Mouse (Mus musculus) forelimb bud, embryonic 11.5 days (tissue): ENCODE measurements around the gene Ficd.

Experiments
- DNase-seq: peaks from one replicate; pipeline ENCODE4 v3.0.0-alpha.2; 2012; ENCODE audit warnings: low read depth, low spot score

The Ficd gene

GRCm38 (mm10) chr5:113735345-113736112 lies at the start of gene Ficd:
TSS of gene Ficd (plus strand) at chr5:113735803.
- peak; percentile 97 for DNase-seq

- DNase-seq = no peak
Observed at GRCm38 (mm10) chr5:113687514-113687913, 48.1 kb upstream of the Ficd start.

DNA sequence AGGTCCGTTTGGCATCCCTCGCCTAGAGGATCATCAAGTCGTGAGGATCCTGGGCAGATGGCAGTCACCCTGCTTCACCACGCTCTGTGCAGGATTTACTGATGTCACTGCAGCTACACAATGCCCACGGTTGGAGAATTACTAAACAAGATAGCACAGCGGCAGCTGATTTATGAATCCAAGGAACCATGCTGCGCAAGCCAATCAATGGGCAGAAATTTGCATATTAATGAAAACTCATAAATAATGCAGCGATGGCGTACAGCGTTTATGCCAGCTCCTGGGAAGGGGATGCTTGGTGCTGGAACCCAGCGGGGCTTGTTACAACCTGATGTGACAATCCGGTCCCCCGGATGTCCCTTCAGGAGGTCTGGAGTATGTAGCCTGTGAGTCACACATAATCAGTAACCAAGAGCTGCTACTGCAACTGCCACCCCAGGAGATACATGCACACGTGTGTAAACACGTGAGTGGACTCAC lies 45.5 kb upstream of the Ficd start:
- no peak for DNase-seq

GRCm38 (mm10) chr5:113690866-113691265 lies 44.7 kb upstream of the Ficd start:
- no peak for DNase-seq

- no peak for DNase-seq
Observed at GRCm38 (mm10) chr5:113693196-113693755, 42.3 kb upstream of the Ficd start.

DNA sequence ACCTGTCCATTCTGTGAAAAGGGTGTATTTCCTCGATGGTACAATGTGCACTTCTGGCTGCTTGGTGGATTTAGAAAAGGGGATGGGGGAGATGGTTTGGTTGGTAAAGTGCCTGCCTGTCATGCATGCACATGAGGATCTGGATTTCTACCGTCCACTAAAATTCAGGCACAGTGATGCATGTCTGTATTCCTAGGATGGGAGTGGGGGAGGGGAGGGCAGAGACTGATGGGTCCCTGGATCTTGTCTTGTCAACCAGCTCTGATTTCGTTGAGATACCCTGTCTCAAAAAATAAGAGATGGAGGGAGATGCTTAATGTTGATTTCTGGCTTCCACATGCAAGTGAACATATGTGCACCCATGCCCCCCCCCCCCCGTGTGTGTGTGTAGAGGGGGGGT lies 41.6 kb upstream of the Ficd start:
- no peak for DNase-seq

- peak; percentile 87 for DNase-seq
Observed at GRCm38 (mm10) chr5:113694415-113694814, 41.2 kb upstream of the Ficd start.

- DNase-seq = no peak
Observed at GRCm38 (mm10) chr5:113700388-113701023, 35.1 kb upstream of the Ficd start.

DNA sequence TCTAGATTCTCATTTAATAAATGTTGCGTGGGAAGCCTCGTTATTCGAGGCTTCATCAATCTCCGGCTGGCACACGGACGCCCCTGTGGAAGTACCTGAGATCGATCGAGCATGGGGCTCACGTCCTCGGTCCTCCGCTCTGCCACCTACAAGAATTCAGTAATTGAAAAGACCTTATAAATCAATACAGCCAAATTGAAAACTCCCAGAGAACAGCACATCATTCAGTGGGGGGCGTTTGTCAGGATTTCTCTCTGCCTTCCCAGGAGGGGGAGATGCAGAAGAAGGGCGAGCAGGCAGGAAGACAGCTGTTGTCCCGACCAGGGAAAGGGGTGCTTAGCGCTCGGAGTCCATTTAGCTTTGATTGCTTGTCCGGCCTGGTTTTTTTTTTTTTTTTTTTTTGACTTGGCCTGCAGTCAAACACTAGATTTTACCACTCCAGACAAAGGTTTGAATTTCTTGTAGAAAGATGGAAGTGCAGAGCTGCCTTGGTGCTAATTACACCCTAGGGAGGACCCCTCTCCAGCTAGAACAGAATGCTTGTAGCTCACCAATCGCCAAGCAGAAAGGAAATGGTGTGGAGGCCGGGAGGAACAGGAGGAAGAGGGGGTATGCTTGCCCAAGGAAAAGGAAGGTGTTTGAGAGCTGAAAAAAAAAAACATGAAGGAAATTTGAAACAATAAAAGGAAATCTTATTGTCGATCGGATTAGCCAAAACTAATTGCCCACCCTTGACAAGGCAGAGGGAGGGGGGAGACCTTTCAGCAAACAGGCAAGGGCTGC lies 31.6 kb upstream of the Ficd start:
- no peak for DNase-seq

DNA sequence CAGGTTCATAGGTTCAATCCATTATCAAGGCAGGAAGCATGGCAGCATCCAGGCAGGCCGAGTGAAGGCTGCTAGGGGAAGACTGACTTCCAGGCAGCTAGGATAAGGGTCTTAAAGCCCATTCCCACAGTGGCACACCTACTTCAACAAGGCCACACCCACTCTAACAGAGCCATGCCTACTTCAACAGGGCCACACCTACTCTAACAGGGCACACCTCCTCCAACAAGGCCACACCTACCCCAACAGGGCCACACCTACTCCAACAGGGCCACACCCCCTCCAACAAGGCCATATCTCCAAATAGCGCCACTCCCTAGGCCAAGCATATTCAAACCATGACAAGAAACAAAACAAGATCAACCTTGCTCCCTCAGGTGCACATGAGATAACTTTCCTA lies 22.7 kb upstream of the Ficd start:
- DNase-seq = no peak

DNA sequence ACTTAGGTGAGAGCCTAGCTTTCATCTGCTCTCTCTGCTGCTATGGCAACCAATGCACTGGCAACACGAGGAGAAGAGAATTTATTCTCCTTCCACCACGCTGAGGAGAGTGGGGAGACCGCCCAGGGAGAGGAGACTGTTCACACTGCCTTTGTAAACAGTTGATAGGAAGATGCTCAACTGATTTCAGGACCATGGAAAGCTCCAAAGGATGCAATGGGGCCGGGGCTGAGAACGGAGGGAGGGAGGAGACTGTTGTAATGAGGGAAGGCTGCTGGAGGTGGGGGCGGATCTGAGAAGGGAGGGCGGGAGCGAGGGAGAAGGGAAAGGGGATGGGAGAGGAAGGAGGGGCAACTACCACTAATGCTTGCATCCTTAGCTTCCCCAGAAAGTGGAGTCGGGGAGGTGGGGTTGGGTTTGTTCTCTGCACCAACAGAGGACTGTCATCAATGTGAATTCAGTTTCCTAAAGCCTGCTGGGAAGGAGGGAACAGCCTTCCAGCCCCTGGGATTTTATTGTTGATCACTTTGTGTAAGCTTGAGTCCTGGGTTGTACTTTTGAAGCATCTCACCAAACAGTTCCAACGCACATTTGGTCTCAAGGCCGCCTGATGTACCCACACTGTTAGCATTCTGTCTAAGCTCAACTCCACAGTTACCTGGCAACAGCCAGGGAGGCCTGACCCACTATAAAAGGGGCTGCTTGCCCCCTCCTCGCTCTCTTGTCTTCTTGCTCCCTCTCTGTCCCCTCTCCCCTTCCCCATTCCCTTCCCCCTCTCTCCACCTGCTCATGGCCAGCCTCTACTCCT lies 18.8 kb upstream of the Ficd start:
- DNase-seq = peak; percentile 92

DNA sequence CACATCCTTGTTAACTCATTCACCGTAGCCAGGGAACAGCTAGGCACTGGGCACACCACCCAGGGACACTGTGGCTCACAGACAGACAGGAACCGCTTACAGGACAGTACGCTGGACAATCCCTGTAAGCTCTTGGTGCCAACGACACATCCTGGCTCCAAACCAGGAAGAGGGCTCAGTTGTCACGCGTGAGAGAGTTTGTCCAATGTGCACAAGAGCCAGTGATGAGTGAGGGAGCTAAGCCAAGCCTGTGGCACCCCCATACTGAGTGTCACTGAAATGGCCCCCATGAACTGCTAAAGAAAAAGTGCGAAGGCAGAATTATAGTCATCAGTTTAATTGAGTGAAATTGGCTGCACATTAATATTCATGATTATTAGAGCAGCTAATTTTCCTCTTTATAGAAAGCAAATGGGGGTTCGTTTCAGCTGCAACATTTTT lies 16.4 kb upstream of the Ficd start:
- no peak for DNase-seq

GRCm38 (mm10) chr5:113722224-113723013 lies 13.2 kb upstream of the Ficd start:
- DNase-seq = no peak

GRCm38 (mm10) chr5:113723567-113724237 lies 11.9 kb upstream of the Ficd start:
- DNase-seq = no peak

GRCm38 (mm10) chr5:113724446-113724845 lies 11.2 kb upstream of the Ficd start, which contains the start of gene 1700069L16Rik:
TSS of gene 1700069L16Rik (minus strand) at chr5:113724772.
- DNase-seq = peak; percentile 85

DNA sequence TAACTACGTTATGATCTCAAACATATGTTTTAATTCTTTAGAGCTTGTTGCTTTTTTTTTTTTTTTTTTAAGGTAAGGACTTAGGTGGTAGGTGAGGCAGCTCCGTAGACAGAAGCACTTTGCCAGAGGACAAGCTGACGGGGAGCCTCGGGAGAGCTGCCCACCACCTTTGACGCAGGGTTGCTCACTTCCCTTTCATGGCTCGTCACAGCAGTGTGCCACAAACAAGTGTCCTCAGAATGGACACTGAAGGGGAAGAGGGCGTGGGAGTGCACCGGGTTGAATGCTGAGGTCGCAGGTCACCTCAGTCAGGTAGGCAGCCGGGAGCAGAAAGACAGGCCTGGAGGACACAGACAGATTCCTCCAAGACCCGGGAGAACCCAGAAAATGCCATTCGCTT lies 10.2 kb upstream of the Ficd start:
- no peak for DNase-seq

DNA sequence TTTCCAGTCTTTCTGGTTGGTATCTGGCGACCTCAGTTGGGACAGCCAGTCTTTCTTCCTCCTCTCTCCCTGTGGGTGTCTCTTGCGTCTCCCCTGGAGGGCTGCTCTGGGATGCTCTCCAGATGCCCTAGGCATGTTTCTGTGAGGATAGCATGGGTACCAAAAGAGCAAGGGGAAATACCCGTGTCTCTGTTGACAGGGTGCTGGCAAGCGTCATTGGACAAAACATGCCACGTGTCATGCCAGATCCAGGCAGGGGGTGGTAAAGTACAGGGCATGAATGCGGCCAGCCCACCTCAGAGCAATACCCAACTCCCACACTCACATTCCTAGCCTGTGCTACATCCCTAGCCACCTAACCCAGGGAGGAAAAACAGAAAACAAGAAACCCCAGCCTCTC lies 9.0 kb upstream of the Ficd start:
- no peak for DNase-seq

GRCm38 (mm10) chr5:113727238-113727637 lies 8.4 kb upstream of the Ficd start:
- no peak for DNase-seq

DNA sequence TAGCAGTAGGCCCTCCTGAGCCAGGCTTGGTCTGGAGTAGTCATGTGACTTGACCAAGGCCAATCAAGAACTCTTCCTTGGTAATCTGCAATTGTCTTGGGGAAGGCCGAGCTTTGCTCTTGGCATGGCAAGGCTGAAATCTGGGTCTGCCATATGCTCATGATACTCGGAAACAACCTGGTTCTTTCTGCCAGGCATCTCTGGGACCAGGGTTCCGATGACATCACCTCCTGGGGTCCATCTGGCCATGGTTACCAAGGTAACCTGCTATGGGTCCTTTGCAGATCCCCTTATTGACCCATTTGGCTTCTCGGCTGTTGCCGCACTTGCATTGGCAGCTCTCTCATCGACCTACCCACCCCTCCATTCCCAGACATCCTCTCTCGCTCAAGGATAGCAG lies 7.6 kb upstream of the Ficd start:
- DNase-seq = no peak

- no peak for DNase-seq
Observed at GRCm38 (mm10) chr5:113728691-113729090, 6.9 kb upstream of the Ficd start.
